Mouse (Mus musculus): ENCODE measurements around the gene Mrnip.

Mrnip gene

GRCm38 (mm10) chr11:50161578-50162304, 12.5 kb upstream of the Mrnip start:
- peak; percentile 70 for DNase-seq

DNA sequence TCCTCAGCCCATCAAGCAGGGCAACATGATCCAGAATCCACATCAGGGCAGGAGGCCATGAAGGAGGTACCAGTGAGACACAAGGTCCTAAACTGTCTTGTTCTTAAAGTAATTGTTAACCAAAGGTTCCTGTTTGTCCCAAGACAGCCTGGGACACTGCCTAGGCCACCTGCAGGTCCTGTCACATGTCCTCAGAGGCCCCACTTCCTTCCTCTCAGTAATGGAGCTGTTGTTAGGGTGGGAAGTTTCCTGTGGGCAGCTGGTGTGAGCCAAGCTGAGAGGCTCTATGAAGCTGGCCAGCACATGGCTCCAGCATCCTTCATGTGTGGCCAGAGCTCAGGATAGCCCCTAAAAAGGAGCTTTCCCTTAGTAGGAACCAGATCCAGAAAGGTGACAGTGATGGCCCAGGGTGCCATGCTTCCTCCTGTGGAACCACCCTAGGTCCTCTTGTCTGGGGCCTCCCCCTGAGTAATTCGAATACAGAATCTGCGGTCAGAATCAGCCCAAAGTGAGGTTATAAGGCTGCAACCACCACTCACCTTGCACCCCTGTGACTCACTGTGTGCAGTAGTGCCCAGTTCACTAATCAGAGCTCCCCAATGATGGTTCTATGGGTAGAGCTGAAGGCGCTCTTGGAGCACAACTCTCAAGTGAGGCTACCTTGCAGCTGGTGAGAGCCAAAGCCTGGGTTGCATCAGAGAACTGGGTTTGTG, 11.8 kb upstream of the Mrnip start:
- DNase-seq = no peak

GRCm38 (mm10) chr11:50168352-50168751, 5.9 kb upstream of the Mrnip start:
- DNase-seq = no peak

DNA sequence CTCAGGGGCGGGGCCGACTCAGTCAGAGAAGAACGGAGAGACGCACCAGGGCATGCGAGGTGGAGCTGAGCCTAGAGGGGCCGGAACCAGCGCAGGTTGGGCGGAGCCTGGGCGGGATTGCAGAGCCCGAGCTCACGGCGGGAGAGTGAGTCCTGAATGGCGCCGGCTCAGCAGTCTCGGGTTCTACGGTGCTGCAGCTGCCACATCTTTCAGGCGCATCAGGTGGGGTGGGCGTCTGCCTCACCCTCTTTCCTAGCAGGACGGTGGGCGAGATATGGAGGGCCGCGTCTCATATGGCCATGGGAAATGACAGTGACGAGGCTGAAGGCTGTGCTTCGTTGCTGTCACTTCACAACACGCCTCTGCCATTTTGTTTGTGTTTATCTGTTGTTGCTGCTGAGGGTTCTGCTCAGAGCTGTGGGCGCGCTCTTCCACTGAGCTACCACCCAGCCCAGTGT, 515 bp downstream of the Mrnip start:
- peak; percentile 99 for DNase-seq

GRCm38 (mm10) chr11:50176351-50176750, 2.1 kb downstream of the Mrnip start:
- no peak for DNase-seq

DNA sequence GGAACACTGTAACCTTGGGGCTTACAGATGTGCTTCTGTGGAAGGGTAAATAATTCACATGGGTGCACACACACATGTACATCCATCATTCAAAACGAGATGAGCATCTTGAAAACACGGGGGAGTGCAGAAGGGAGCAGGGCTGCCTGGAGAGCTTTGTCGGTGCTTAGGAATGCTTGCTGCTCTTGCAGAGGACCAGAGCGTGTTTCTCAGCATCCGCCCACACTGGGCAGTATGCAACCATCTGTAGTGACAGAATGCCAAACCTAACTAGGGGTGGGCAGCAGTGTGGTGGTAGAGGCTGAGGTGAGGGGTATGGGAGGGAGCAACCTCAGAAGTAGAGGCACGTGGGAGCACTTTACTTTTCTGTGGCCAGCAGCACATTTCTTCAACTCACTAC, 2.9 kb downstream of the Mrnip start:
- no peak for DNase-seq

DNA sequence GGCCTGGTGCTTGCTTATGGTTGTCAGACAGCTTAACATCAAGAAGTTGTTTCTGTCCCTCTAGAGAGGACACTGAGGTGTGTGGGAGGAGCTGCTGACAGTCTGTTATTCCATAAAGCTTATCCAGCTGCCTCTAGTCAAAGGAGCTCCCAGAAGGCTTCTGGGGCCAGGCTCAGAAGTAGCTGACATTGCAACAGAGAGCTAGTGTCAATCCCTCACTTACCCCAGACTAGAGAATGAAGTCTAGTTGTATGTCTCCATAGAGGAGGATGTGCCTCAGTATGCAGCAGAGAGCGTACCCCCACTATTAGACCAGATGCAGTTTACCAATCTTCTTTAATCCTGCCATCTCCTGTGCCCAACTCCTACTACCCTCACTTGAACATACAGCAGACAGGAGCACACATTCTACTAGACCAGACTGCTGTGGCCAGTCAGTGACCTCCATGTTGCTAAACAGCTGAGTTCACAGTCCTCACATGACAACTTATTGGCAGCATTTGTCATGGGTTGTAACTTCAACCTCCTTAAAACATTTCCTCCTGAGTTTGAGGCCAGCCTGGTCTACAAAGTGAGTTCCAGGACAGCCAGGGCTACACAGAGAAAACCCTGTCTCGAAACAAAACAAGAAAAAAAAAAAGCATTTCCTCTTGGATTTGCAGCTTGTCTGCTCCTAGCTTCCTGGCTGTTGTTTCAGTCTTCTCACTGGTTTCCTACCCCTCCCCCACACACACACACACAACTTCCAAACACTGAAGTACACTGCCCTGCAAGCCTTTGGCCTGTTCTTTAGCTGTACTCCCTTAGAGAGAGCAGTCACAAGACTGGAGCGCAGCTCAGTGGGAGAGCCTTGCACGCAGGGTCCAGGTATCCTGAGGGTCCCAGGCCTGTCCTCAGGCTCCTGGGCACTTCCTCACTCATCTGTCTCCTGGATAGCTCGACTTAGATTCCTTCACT, 4.6 kb downstream of the Mrnip start:
- no peak for DNase-seq

- DNase-seq = no peak
Observed at GRCm38 (mm10) chr11:50180478-50181231, 6.4 kb downstream of the Mrnip start.

DNA sequence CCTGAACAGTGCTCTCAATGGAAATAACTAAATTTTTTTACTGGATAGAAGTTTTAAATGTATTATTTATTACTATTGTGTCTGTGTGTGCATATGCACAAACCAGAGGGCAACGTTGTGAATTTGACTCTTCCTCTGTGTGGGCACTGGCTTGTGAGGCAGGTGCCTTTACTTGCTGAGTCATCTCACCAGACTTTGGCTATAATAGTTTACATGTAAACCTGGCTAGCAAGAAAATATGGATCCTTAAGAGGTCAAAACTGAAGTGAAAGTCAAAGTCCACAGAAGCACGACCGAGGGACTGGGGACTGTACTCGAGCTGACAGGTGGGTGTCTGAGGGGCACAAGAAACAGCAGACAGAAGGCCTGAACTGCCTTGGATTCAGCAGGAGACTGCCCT, 8.5 kb downstream of the Mrnip start:
- no peak for DNase-seq

DNA sequence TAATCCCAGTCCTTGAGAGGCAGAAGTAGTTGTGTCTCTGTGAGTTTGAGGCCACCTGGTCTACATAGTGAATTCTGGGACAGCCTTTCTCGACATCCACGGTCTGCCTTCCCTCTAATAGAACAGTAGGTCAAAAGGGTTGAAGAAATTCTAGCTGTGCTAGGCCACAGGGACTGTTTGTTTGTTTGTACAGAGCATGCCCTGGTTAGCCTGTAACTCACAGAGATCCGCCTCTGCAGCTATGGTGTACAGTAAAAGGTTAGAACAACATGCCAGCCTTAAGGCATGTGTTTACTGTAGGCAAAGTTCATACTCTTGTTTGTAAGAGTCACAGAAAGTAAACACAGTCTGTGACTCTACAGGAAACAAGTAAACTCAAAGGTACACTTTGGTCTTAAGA, 10.5 kb downstream of the Mrnip start:
- no peak for DNase-seq

DNA sequence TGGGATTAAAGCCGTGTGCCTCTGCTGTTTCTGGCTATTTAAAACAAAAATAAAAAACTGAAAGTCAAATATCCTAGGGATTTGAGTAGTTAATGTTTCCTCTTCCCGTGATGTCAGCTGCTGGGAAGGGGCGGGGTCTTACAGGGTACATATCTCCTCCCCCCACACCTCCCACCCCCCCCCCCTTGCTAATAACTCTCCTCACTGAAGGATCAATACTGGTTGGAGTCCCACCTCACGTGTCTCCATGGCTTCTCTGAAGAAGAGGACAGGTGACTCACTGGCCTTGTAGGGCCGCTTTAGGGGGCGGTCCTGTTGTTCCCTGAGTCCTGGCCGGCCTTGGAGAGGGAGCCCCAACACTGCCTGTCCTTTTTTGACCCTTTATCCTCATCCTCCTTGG, 14.4 kb downstream of the Mrnip start:
- DNase-seq = no peak

GRCm38 (mm10) chr11:50190362-50190761, 16.1 kb downstream of the Mrnip start:
- no peak for DNase-seq

- no peak for DNase-seq
Observed at GRCm38 (mm10) chr11:50192278-50192677, 18.0 kb downstream of the Mrnip start.

DNA sequence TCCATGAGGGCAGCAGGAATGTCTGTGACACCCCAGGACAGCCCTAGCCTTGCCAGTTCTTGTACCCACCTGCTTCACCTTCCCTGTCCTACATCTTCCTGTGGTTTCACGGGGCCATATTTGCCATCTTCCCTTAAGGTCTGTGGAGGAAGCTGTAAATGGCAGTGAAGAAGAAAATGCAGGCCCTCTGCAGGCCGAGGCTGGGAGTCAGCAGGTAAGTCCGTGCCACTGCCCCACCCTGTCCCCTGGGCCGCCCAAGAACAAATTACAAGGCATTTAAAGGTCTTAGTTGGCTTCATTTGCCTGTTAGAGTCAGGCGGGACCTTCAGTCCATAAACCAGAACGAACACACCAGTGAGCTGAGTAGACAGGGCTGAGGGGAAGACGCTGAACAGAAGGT, 19.8 kb downstream of the Mrnip start:
- no peak for DNase-seq

- DNase-seq = no peak
Observed at GRCm38 (mm10) chr11:50194793-50195192, 20.5 kb downstream of the Mrnip start.

- DNase-seq = no peak
Observed at GRCm38 (mm10) chr11:50197500-50197899, 23.3 kb downstream of the Mrnip start.

GRCm38 (mm10) chr11:50198219-50198846, 24.1 kb downstream of the Mrnip start:
- no peak for DNase-seq

GRCm38 (mm10) chr11:50198916-50199315, 24.7 kb downstream of the Mrnip start:
- no peak for DNase-seq

DNA sequence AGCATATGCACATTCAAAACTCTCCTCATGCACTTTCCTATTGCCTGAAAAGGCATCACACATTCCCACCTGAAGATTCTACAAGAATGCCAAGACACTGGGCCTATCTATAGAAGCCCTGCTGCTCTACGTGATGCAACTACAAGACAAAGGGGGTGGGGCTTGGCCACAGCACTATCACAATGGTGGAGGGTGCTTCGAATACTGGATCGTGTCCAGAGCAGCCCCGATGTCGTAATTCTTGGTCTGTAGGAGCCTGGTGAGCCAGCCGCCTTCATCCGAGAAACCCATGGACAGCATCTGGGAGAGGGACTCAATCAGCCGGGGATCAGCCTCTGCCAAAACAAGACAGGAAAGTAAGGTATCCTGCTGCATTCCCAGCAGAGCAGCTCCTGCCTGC, 26.4 kb downstream of the Mrnip start:
- DNase-seq = peak; percentile 44

- DNase-seq = no peak
Observed at GRCm38 (mm10) chr11:50201590-50201989, 27.3 kb downstream of the Mrnip start.

DNA sequence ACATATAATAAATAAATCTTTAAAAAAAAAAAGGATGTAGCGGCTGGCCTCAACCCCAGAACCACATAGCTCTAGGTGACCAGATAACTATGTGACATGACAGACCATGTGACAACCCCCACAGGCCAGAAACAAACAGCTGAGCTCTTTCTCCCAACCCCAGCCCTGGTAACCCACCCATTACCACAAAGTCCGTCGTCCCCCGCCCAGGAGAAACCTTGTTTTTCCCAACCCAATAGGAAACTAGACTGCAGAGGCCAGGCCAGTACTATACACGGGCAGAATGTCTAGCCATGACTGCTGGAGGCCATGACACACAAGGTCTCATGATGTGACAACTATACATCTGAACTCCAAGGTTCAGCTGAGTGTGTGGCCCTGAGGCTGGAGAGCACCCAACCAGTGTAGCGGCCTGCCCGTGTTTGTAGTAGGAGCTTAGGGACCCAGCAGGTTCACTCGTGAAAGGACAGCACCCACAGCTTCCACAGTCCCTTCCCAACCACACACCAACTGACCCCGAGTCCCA, 29.1 kb downstream of the Mrnip start:
- no peak for DNase-seq

GRCm38 (mm10) chr11:50205434-50205833, 31.2 kb downstream of the Mrnip start:
- DNase-seq = no peak
